21 mouse cellular contexts compared by ENCODE assay signal in the genomic region with DNA sequence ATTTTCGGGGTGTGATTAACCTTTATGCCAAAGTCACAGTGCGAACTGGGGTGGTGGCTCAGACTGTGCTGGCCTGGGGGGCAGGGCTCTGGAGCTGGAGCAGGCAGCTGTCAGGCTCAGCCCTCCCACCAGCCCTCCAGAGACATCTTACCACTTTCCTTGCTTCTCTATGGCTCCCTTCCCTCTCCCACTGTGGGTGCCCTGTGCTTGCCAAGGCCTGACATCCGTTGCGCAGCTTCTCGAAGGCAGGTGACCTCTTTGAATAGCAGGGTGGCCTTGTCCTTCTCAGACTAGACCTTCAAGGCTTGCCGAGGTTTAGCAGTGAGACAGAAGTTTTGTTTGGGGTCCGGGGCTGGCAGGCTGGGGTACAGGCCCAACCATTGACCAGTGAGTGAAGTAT. TPM values are rescaled to one million over a fixed set of nuclear protein-coding genes. Genes with fewer than 3 reads are reported as not detected.
A peak's percentile ranks its signal among the peaks of the same experiment; 100 is the strongest.
DNase-seq lines count a peak whose midpoint lies in the region; ATAC-seq lines count a peak whose summit lies in the region.
"Had no signal": no experiment of that assay in that cellular context is flagged by ENCODE, and none has a peak within 500 bp of the region (broad histone marks: within the 10 kb centered on the region; RNA-seq: fewer than 3 reads in every experiment).

No protein-coding gene starts in this region.

- DNase-seq in brain, adult 2 months (ENCODE audit: low read depth, low spot score): peak; percentile 63
- peak; percentile 65 for DNase-seq in cerebellum, adult 11 months
- DNase-seq in cerebellum, adult 8-10 months: peak; percentile 63
- peak; percentile 77 to 81 for DNase-seq in cerebellum, postnatal 14 days
- DNase-seq in right cerebral cortex, postnatal 4 days: no peak
- no peak for DNase-seq in embryonic facial prominence, embryonic 10.5 days (ENCODE audit: low spot score)
- DNase-seq in lung, postnatal 10 days: no peak
- DNase-seq: adrenal gland, adult 2 months; adrenal gland, postnatal 25 days; embryo, embryonic 11 days; heart, adult 18-20 months; heart, postnatal 14 days had no signal

- H3K4me2 ChIP-seq in neural tube, embryonic 15.5 days: no peak overlapping the region
- H3K4me2 ChIP-seq: embryonic facial prominence, embryonic 12.5 days; forebrain, embryonic 15.5 days; hindbrain, embryonic 13.5 days; intestine, embryonic 15.5 days had no signal

- H3K4me1 ChIP-seq in embryonic facial prominence, embryonic 10.5 days: peaks cover 7% of the 10 kb centered on the region
- H3K4me1 ChIP-seq in neural tube, embryonic 15.5 days: peaks cover 11% of the 10 kb centered on the region; the same call in 1 of the 2 replicates
- H3K4me1 ChIP-seq: embryonic facial prominence, embryonic 12.5 days; forebrain, embryonic 15.5 days; heart, embryonic 10.5 days; intestine, embryonic 15.5 days had no signal

- no peak overlapping the region for H3K4me3 ChIP-seq in embryonic facial prominence, embryonic 10.5 days
- H3K4me3 ChIP-seq in neural tube, embryonic 15.5 days (replicated peaks): no peak overlapping the region
- H3K4me3 ChIP-seq: embryonic facial prominence, embryonic 12.5 days; forebrain, embryonic 15.5 days; heart, embryonic 10.5 days; hindbrain, embryonic 13.5 days; intestine, embryonic 15.5 days had no signal

- no peaks in the 10 kb centered on the region for H3K36me3 ChIP-seq in embryonic facial prominence, embryonic 10.5 days (replicated peaks)
- no peaks in the 10 kb centered on the region for H3K36me3 ChIP-seq in neural tube, embryonic 15.5 days
- H3K36me3 ChIP-seq: embryonic facial prominence, embryonic 12.5 days; forebrain, embryonic 15.5 days; heart, embryonic 10.5 days; hindbrain, embryonic 13.5 days; intestine, embryonic 15.5 days had no signal

- 72% methylated on average over 7 of the region's 7 CpGs for WGBS in embryonic facial prominence, embryonic 10.5 days
- WGBS in neural tube, embryonic 15.5 days: 74% methylated on average over 7 of the region's 7 CpGs

- H3K27ac ChIP-seq in embryonic facial prominence, embryonic 10.5 days (replicated peaks): no peak overlapping the region
- no peak overlapping the region for H3K27ac ChIP-seq in neural tube, embryonic 15.5 days (replicated peaks)
- H3K27ac ChIP-seq: embryonic facial prominence, embryonic 12.5 days; forebrain, embryonic 15.5 days; heart, embryonic 10.5 days; hindbrain, embryonic 13.5 days; hindbrain, postnatal 0 days; intestine, embryonic 15.5 days had no signal

- no peaks in the 10 kb centered on the region for H3K9me3 ChIP-seq in embryonic facial prominence, embryonic 10.5 days
- H3K9me3 ChIP-seq in neural tube, embryonic 15.5 days (replicated peaks): no peaks in the 10 kb centered on the region
- H3K9me3 ChIP-seq: embryonic facial prominence, embryonic 12.5 days; forebrain, embryonic 15.5 days; heart, embryonic 10.5 days; intestine, embryonic 15.5 days had no signal

- H3K27me3 ChIP-seq in embryonic facial prominence, embryonic 10.5 days (replicated peaks; ENCODE audit: low read depth, poor library complexity, severe bottlenecking): 0 out of 2 replicates have a peak, but pooled peaks cover 17% of the 10 kb centered on the region
- no peaks in the 10 kb centered on the region; the same call in 1 of the 2 replicates for H3K27me3 ChIP-seq in neural tube, embryonic 15.5 days (replicated peaks)
- H3K27me3 ChIP-seq: embryonic facial prominence, embryonic 12.5 days; forebrain, embryonic 15.5 days; intestine, embryonic 15.5 days had no signal

- no peak for ATAC-seq in neural tube, embryonic 15.5 days (ENCODE audit: low FRiP score)
- ATAC-seq: forebrain, embryonic 15.5 days; hindbrain, postnatal 0 days; intestine, embryonic 15.5 days had no signal

- no peak overlapping the region for H3K9ac ChIP-seq in neural tube, embryonic 15.5 days (replicated peaks)
- H3K9ac ChIP-seq: embryonic facial prominence, embryonic 12.5 days; forebrain, embryonic 15.5 days; hindbrain, embryonic 13.5 days; intestine, embryonic 15.5 days had no signal

RNA-seq across cellular contexts. Expression of gene Crhr1, which starts 16.1 kb away (rescaled TPM):
- polyA plus RNA-seq in embryonic facial prominence, embryonic 10.5 days (2016; fragmentation: Nextera tagmentation; extraction: Ambion mirVana): 0.23 and 0.30 TPM in 2 replicates
- polyA plus RNA-seq in neural tube, embryonic 15.5 days (2015; fragmentation: Nextera tagmentation; extraction: Ambion mirVana): 5.6 and 6.6 TPM in 2 replicates
- polyA plus RNA-seq: heart, embryonic 14.5 days had no signal

RNA-seq across cellular contexts. Expression of gene Sppl2c, which starts 37.3 kb away (rescaled TPM):
- polyA plus RNA-seq in embryonic facial prominence, embryonic 10.5 days (2016; fragmentation: Nextera tagmentation; extraction: Ambion mirVana): not detected in 2 replicates
- not detected in 2 replicates for polyA plus RNA-seq in neural tube, embryonic 15.5 days (2015; fragmentation: Nextera tagmentation; extraction: Ambion mirVana)
- polyA plus RNA-seq: adrenal gland, adult 2 months; embryonic facial prominence, embryonic 12.5 days; forebrain, embryonic 11.5 days; forebrain, embryonic 15.5 days; heart, embryonic 10.5 days; heart, embryonic 14.5 days; hindbrain, embryonic 13.5 days; hindbrain, postnatal 0 days; intestine, embryonic 15.5 days had no signal

Comparison
In these comparisons a context has a peak if more than half of its experiments do, and no peak if none do; other contexts are left out.
1. DNase-seq: peak in brain, adult 2 months (single experiment), cerebellum, adult 11 months (single experiment), cerebellum, adult 8-10 months (single experiment) and cerebellum, postnatal 14 days (2 of 2); none in right cerebral cortex, postnatal 4 days (single experiment), embryonic facial prominence, embryonic 10.5 days (single experiment) and lung, postnatal 10 days (single experiment).